Comparison of ENCODE assay signal across 8 mouse cellular contexts in genomic region chr10:80103032-80103431, GRCm38 (mm10). TPM values are rescaled to one million over a fixed set of nuclear protein-coding genes. Genes with fewer than 3 reads are reported as not detected.
DNase-seq lines count a peak whose midpoint lies in the region; ATAC-seq and TF ChIP-seq lines count a peak whose summit lies in the region.

No protein-coding gene starts in this region.

- no peak for DNase-seq in kidney, adult 11 months
- no peak for DNase-seq in right cerebral cortex, adult 2 months (ENCODE audit: low spot score in 2 of 2)
- DNase-seq in embryo, embryonic 10.5 days (ENCODE audit: low spot score) = no peak
- DNase-seq in layer of hippocampus, postnatal 10 days (ENCODE audit: low spot score in 2 of 2) = no peak

- H3K27ac ChIP-seq in kidney, embryonic 14.5 days (ENCODE audit: low read depth, low read length) = peak overlapping the region; percentile 73
- H3K27ac ChIP-seq in cortical plate, adult 2 months (ENCODE audit: insufficient read depth, low read length) = no peak overlapping the region
- H3K27ac ChIP-seq in hindbrain, embryonic 16.5 days (ENCODE audit: low read depth, low read length) = peak overlapping the region; percentile 62; the same call in 1 of the 2 replicates
- H3K27ac ChIP-seq in midbrain, embryonic 16.5 days (ENCODE audit: low read length) = peak overlapping the region; percentile 47

- WGBS in kidney, embryonic 14.5 days = 83% methylated on average over 2 of the region's 2 CpGs
- 80% methylated on average over 2 of the region's 2 CpGs for WGBS in hindbrain, embryonic 16.5 days
- 81% methylated on average over 2 of the region's 2 CpGs for WGBS in midbrain, embryonic 16.5 days

- H3K4me2 ChIP-seq in kidney, embryonic 14.5 days (replicated peaks; ENCODE audit: low read depth, low read length) = no peak overlapping the region; the same call in 1 of the 2 replicates
- peak overlapping the region; percentile 97 for H3K4me2 ChIP-seq in hindbrain, embryonic 16.5 days (ENCODE audit: low read length)
- peak overlapping the region; percentile 86 for H3K4me2 ChIP-seq in midbrain, embryonic 16.5 days (ENCODE audit: low read length)

- no peaks in the 10 kb centered on the region for H3K36me3 ChIP-seq in kidney, embryonic 14.5 days (ENCODE audit: control insufficient read depth, insufficient read depth, low read length)
- no peaks in the 10 kb centered on the region for H3K36me3 ChIP-seq in hindbrain, embryonic 16.5 days (ENCODE audit: control insufficient read depth, insufficient read depth, low read length)
- no peaks in the 10 kb centered on the region for H3K36me3 ChIP-seq in midbrain, embryonic 16.5 days (ENCODE audit: control insufficient read depth, insufficient read depth, low read length)

- 0 out of 2 replicates have a peak overlapping the region, but pooled peaks have one; percentile 91 for H3K9ac ChIP-seq in kidney, embryonic 14.5 days (ENCODE audit: low read depth, low read length)
- no peak overlapping the region for H3K9ac ChIP-seq in hindbrain, embryonic 16.5 days (ENCODE audit: low read depth, low read length)
- no peak overlapping the region for H3K9ac ChIP-seq in midbrain, embryonic 16.5 days (ENCODE audit: low read depth, low read length)

- no peak for TF ChIP-seq CTCF in cortical plate, adult 2 months (IDR thresholded peaks at IDR 0.05; ENCODE audit: extremely low read depth, insufficient read depth, low read length)

- TF ChIP-seq POLR2A in cortical plate, adult 2 months (IDR thresholded peaks at IDR 0.05; ENCODE audit: extremely low read depth, insufficient read depth, low read length) = no peak

- H3K9me3 ChIP-seq in kidney, embryonic 14.5 days (ENCODE audit: control insufficient read depth, low read length) = no peaks in the 10 kb centered on the region
- H3K9me3 ChIP-seq in hindbrain, embryonic 16.5 days (ENCODE audit: control insufficient read depth, low read length) = no peaks in the 10 kb centered on the region
- no peaks in the 10 kb centered on the region for H3K9me3 ChIP-seq in midbrain, embryonic 16.5 days (replicated peaks; ENCODE audit: control insufficient read depth, low read length, poor library complexity, severe bottlenecking)

- no peak for ATAC-seq in kidney, embryonic 14.5 days (ENCODE audit: low FRiP score, low TSS enrichment)
- 0 out of 2 replicates have a peak, but pooled peaks have one; percentile 1 for ATAC-seq in hindbrain, embryonic 16.5 days
- ATAC-seq in midbrain, embryonic 16.5 days = 0 out of 2 replicates have a peak, but pooled peaks have one; percentile 12

- H3K27me3 ChIP-seq in kidney, embryonic 14.5 days (ENCODE audit: control insufficient read depth, insufficient read depth, low read length) = no peaks in the 10 kb centered on the region
- no peaks in the 10 kb centered on the region for H3K27me3 ChIP-seq in hindbrain, embryonic 16.5 days (replicated peaks; ENCODE audit: control insufficient read depth, insufficient read depth, low read length)
- H3K27me3 ChIP-seq in midbrain, embryonic 16.5 days (ENCODE audit: control insufficient read depth, insufficient read depth, low read depth, low read length) = no peaks in the 10 kb centered on the region

- peaks cover 20% of the 10 kb centered on the region for H3K4me1 ChIP-seq in kidney, embryonic 14.5 days (ENCODE audit: control insufficient read depth, insufficient read depth, low read length)
- no peaks in the 10 kb centered on the region; the same call in 1 of the 2 replicates for H3K4me1 ChIP-seq in cortical plate, adult 2 months (ENCODE audit: control insufficient read depth, insufficient read depth, low read length)
- H3K4me1 ChIP-seq in hindbrain, embryonic 16.5 days (ENCODE audit: control insufficient read depth, insufficient read depth, low read depth, low read length) = peaks cover 13% of the 10 kb centered on the region
- peaks cover 11% of the 10 kb centered on the region for H3K4me1 ChIP-seq in midbrain, embryonic 16.5 days (ENCODE audit: control insufficient read depth, insufficient read depth, low read length)

- H3K4me3 ChIP-seq in kidney, embryonic 14.5 days (ENCODE audit: low read length) = peak overlapping the region; percentile 95; the same call in 1 of the 2 replicates
- H3K4me3 ChIP-seq in cortical plate, adult 2 months (ENCODE audit: insufficient read depth, low read length) = peak overlapping the region; percentile 98; the same call in 1 of the 2 replicates
- H3K4me3 ChIP-seq in hindbrain, embryonic 16.5 days (ENCODE audit: low read length) = peak overlapping the region; percentile 93; the same call in 1 of the 2 replicates
- no peak overlapping the region for H3K4me3 ChIP-seq in midbrain, embryonic 16.5 days (ENCODE audit: low read depth, low read length)

RNA-seq across cellular contexts. Expression of gene Sbno2, which starts 2.3 kb away (rescaled TPM):
- 10.6 and 14.8 TPM in 2 replicates for polyA plus RNA-seq in kidney, embryonic 14.5 days (2014; fragmentation: Nextera tagmentation; extraction: Ambion mirVana)
- polyA plus RNA-seq in cortical plate, adult 2 months (2012; rRNA removed) = 22.9 and 24.4 TPM in 2 replicates
- polyA plus RNA-seq in hindbrain, embryonic 16.5 days (2015; fragmentation: Nextera tagmentation; extraction: Ambion mirVana) = 10.3 and 13.0 TPM in 2 replicates
- 11.6 and 12.5 TPM in 2 replicates for polyA plus RNA-seq in midbrain, embryonic 16.5 days (2015; fragmentation: Nextera tagmentation; extraction: Ambion mirVana)
- 10 to 100 TPM; 19.7 to 23.9 TPM for total RNA-seq in layer of hippocampus, postnatal 10 days (2021)

RNA-seq across cellular contexts. Expression of gene Stk11, which starts 12.6 kb away (rescaled TPM):
- polyA plus RNA-seq in kidney, embryonic 14.5 days (2014; fragmentation: Nextera tagmentation; extraction: Ambion mirVana) = 26.6 and 42.0 TPM in 2 replicates
- 91.8 and 94.2 TPM in 2 replicates for polyA plus RNA-seq in cortical plate, adult 2 months (2012; rRNA removed)
- 17.7 and 18.3 TPM in 2 replicates for polyA plus RNA-seq in hindbrain, embryonic 16.5 days (2015; fragmentation: Nextera tagmentation; extraction: Ambion mirVana)
- 14.2 and 15.4 TPM in 2 replicates for polyA plus RNA-seq in midbrain, embryonic 16.5 days (2015; fragmentation: Nextera tagmentation; extraction: Ambion mirVana)
- total RNA-seq in layer of hippocampus, postnatal 10 days (2021) = 10 to 100 TPM; 77.1 to 88.3 TPM

RNA-seq across cellular contexts. Expression of gene Atp5d, which starts 35.4 kb away (rescaled TPM):
- 519 and 582 TPM in 2 replicates for polyA plus RNA-seq in kidney, embryonic 14.5 days (2014; fragmentation: Nextera tagmentation; extraction: Ambion mirVana)
- 620 and 641 TPM in 2 replicates for polyA plus RNA-seq in cortical plate, adult 2 months (2012; rRNA removed)
- polyA plus RNA-seq in hindbrain, embryonic 16.5 days (2015; fragmentation: Nextera tagmentation; extraction: Ambion mirVana) = 554 and 581 TPM in 2 replicates
- polyA plus RNA-seq in midbrain, embryonic 16.5 days (2015; fragmentation: Nextera tagmentation; extraction: Ambion mirVana) = 433 and 454 TPM in 2 replicates
- total RNA-seq in layer of hippocampus, postnatal 10 days (2021) = 100 to 1,000 TPM; 385 to 392 TPM

RNA-seq across cellular contexts. Expression of gene Cbarp, which starts 37.6 kb away (rescaled TPM):
- 8.1 and 8.4 TPM in 2 replicates for polyA plus RNA-seq in kidney, embryonic 14.5 days (2014; fragmentation: Nextera tagmentation; extraction: Ambion mirVana)
- polyA plus RNA-seq in cortical plate, adult 2 months (2012; rRNA removed) = 274 and 285 TPM in 2 replicates
- polyA plus RNA-seq in hindbrain, embryonic 16.5 days (2015; fragmentation: Nextera tagmentation; extraction: Ambion mirVana) = 98.8 and 130 TPM in 2 replicates
- 70.3 and 81.6 TPM in 2 replicates for polyA plus RNA-seq in midbrain, embryonic 16.5 days (2015; fragmentation: Nextera tagmentation; extraction: Ambion mirVana)
- 100 to 1,000 TPM; 360 to 374 TPM for total RNA-seq in layer of hippocampus, postnatal 10 days (2021)

RNA-seq across cellular contexts. Expression of gene Midn, which starts 45.0 kb away (rescaled TPM):
- polyA plus RNA-seq in kidney, embryonic 14.5 days (2014; fragmentation: Nextera tagmentation; extraction: Ambion mirVana) = 42.3 and 46.2 TPM in 2 replicates
- 26.6 and 33.8 TPM in 2 replicates for polyA plus RNA-seq in cortical plate, adult 2 months (2012; rRNA removed)
- polyA plus RNA-seq in hindbrain, embryonic 16.5 days (2015; fragmentation: Nextera tagmentation; extraction: Ambion mirVana) = 16.0 and 16.1 TPM in 2 replicates
- 15.5 and 21.1 TPM in 2 replicates for polyA plus RNA-seq in midbrain, embryonic 16.5 days (2015; fragmentation: Nextera tagmentation; extraction: Ambion mirVana)
- total RNA-seq in layer of hippocampus, postnatal 10 days (2021) = 100 to 1,000 TPM; 112 to 128 TPM
